Mouse (Mus musculus) stomach, postnatal 0 days (tissue): ENCODE results near the gene Camkmt.

Source experiments
- CTCF ChIP-seq: IDR thresholded peaks from 2 replicates; pipeline ENCODE4 v1.5.1; 2016; ENCODE audit warnings: antibody characterized with exemption, low read depth, mild to moderate bottlenecking, moderate library complexity
- EP300 ChIP-seq: optimal IDR thresholded peaks from 2 replicates; pipeline ENCODE3; 2016; ENCODE audit warnings: antibody characterized with exemption

- TF ChIP-seq CTCF: no peak
- no peak for TF ChIP-seq EP300
These were observed 213.3 kb downstream of the Camkmt start for GRCm38 (mm10) chr17:85303686-85304085.
